1 mouse cellular context compared by ENCODE assay signal in the genomic region with DNA sequence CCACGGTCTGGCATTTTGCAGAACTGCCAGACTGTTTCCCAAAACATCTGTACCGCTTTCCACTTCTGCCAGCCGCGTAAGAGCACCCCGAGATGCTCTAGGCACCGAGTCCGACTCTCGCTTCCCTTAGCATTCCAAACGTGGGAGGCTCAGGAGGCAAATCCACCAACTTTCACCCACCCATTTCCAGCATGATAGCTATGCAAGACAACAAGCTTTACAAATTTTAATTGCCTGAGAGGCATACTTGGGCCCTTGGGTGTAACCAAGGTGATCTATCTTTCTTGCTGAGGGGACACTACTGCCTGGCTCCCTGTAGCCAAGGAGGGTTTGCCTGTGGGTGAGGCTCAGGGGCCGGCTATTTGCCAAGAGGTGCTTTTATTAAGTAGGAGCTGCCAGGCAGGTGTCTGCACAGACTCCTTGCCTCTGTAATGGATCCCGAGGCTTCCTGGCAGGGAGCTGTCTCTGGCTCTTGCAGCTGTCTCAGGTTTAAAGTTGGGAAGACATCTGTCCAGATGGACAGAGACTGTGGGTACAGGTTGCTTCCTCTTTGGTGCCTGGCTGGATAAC.
TF ChIP-seq lines count a peak whose summit lies in the region.

No protein-coding gene starts in this region.

TF ChIP-seq in MEL, 35 proteins besides CTCF, POLR2A, EP300 and RAD21 (continued from another document):
- TF ChIP-seq MXI1 (IDR thresholded peaks at IDR 0.05; ENCODE audit: low read depth, low read length) (no peak), HCFC1 (IDR thresholded peaks at IDR 0.05; ENCODE audit: low read depth, low read length) (no peak), POLR2AphosphoS2 (IDR thresholded peaks at IDR 0.05; ENCODE audit: low read length) (no peak), ZKSCAN1 (IDR thresholded peaks at IDR 0.05; ENCODE audit: low read depth, low read length) (no peak), BHLHE40 (IDR thresholded peaks at IDR 0.05; ENCODE audit: borderline replicate concordance, low read depth, low read length) (no peak), MYC (IDR thresholded peaks at IDR 0.05; ENCODE audit: low read depth, low read length) (no peak), NRF1 (IDR thresholded peaks at IDR 0.05; ENCODE audit: insufficient read depth, low read depth, low read length, poor library complexity, severe bottlenecking) (no peak)
